In genomic region chr3:65360163-65360969, GRCm38 (mm10) we compare ENCODE assay signal across 16 mouse cellular contexts. TPM values are rescaled to one million over a fixed set of nuclear protein-coding genes. Genes with fewer than 3 reads are reported as not detected.
DNase-seq lines count a peak whose midpoint lies in the region; ATAC-seq and TF ChIP-seq lines count a peak whose summit lies in the region.
"Had no signal": no experiment of that assay in that cellular context is flagged by ENCODE, and none has a peak within 500 bp of the region (broad histone marks: within the 10 kb centered on the region; RNA-seq: fewer than 3 reads in every experiment).

No protein-coding gene starts in this region.

- H3K9me3 ChIP-seq in heart, embryonic 10.5 days = no peaks in the 10 kb centered on the region
- no peaks in the 10 kb centered on the region for H3K9me3 ChIP-seq in intestine, postnatal 0 days (ENCODE audit: control insufficient read depth)
- H3K9me3 ChIP-seq: liver, embryonic 12.5 days; megakaryocyte, embryonic 14.5 days had no signal

- H3K4me1 ChIP-seq in heart, embryonic 10.5 days = peaks cover 39% of the 10 kb centered on the region
- no peaks in the 10 kb centered on the region for H3K4me1 ChIP-seq in intestine, postnatal 0 days (replicated peaks; ENCODE audit: control insufficient read depth, insufficient read depth, low read length)

- peak; percentile 31 to 34 for DNase-seq in heart, adult 18-20 months
- no peak for DNase-seq in heart, postnatal 25 days (ENCODE audit: low spot score)
- peak; percentile 84 for DNase-seq in MN1 (ENCODE audit: low spot score)
- DNase-seq in heart, embryonic 10.5 days (ENCODE audit: low spot score) = no peak
- no peak for DNase-seq in cerebellum, postnatal 10 days
- DNase-seq in T-cell, adult 2 months (ENCODE audit: low spot score) = no peak
- DNase-seq: adrenal gland, adult 2 months; cerebellum, postnatal 36 days; kidney, adult 11 months; kidney, postnatal 4 days had no signal

- H3K36me3 ChIP-seq in heart, embryonic 10.5 days = no peaks in the 10 kb centered on the region
- no peaks in the 10 kb centered on the region for H3K36me3 ChIP-seq in intestine, postnatal 0 days (ENCODE audit: control insufficient read depth, insufficient read depth)

- WGBS in heart, embryonic 10.5 days = 19% methylated on average over 8 of the region's 8 CpGs
- 39% methylated on average over 8 of the region's 8 CpGs for WGBS in intestine, postnatal 0 days

- no peak for ATAC-seq in intestine, postnatal 0 days
- ATAC-seq: CD4-positive, CD25-positive, alpha-beta regulatory T cell, adult 4 months; liver, embryonic 12.5 days; Patski had no signal

- H3K4me3 ChIP-seq in heart, embryonic 10.5 days = peak overlapping the region; percentile 29; the same call in 1 of the 2 replicates
- H3K4me3 ChIP-seq in intestine, postnatal 0 days (ENCODE audit: low read depth, low read length) = no peak overlapping the region
- H3K4me3 ChIP-seq: left cerebral cortex, adult 2 months; liver, embryonic 12.5 days; megakaryocyte, embryonic 14.5 days had no signal

- H3K4me2 ChIP-seq in intestine, postnatal 0 days (replicated peaks; ENCODE audit: low read depth) = no peak overlapping the region
- H3K4me2 ChIP-seq: liver, embryonic 12.5 days had no signal

- H3K27ac ChIP-seq in heart, embryonic 10.5 days = peak overlapping the region; percentile 70
- no peak overlapping the region for H3K27ac ChIP-seq in intestine, postnatal 0 days (ENCODE audit: low read depth, low read length)
- H3K27ac ChIP-seq: left cerebral cortex, adult 2 months; liver, embryonic 12.5 days had no signal

- H3K9ac ChIP-seq in intestine, postnatal 0 days (ENCODE audit: low read depth, low read length) = no peak overlapping the region
- H3K9ac ChIP-seq: liver, embryonic 12.5 days had no signal

- TF ChIP-seq CTCF in intestine, postnatal 0 days (IDR thresholded peaks at IDR 0.05; ENCODE audit: low read depth) = 0 out of 2 replicates have a peak, but pooled peaks have one; percentile 1

- intact Hi-C loops in heart, postnatal 25 days (cut with DNase I) = no loop called here

- H3K27me3 ChIP-seq in heart, embryonic 10.5 days (ENCODE audit: insufficient read depth, poor library complexity, severe bottlenecking) = no peaks in the 10 kb centered on the region
- H3K27me3 ChIP-seq in intestine, postnatal 0 days (replicated peaks; ENCODE audit: control insufficient read depth, insufficient read depth, low read length) = no peaks in the 10 kb centered on the region
- H3K27me3 ChIP-seq: liver, embryonic 12.5 days; megakaryocyte, embryonic 14.5 days; Patski had no signal

RNA-seq across cellular contexts. Expression of gene Ssr3, which starts 32.1 kb away (rescaled TPM):
- 100 to 1,000 TPM; 119 to 122 TPM for total RNA-seq in heart, adult 18-20 months (2021)
- total RNA-seq in heart, postnatal 25 days (2021) = 100 to 1,000 TPM; 117 to 128 TPM
- polyA plus RNA-seq in heart, embryonic 10.5 days (2016; fragmentation: Nextera tagmentation; extraction: Ambion mirVana) = 243 and 263 TPM in 2 replicates
- polyA plus RNA-seq in intestine, postnatal 0 days (2015; fragmentation: Nextera tagmentation; extraction: Ambion mirVana) = 144 and 152 TPM in 2 replicates

Comparison
In these comparisons a context has a peak if more than half of its experiments do, and no peak if none do; other contexts are left out.
1. DNase-seq: peak in heart, adult 18-20 months (2 of 2) and MN1 (single experiment); none in heart, postnatal 25 days (single experiment), heart, embryonic 10.5 days (single experiment), cerebellum, postnatal 10 days (0 of 2) and T-cell, adult 2 months (single experiment).